Mouse (Mus musculus): ENCODE measurements around the gene Rpl9-ps1.

The Rpl9-ps1 gene

GRCm38 (mm10) chr11:83619037-83619436 is 26.4 kb downstream of the Rpl9-ps1 start:
- no peak for DNase-seq

- DNase-seq, result no peak
Measured at GRCm38 (mm10) chr11:83618238-83618637, 27.2 kb downstream of the Rpl9-ps1 start.

GRCm38 (mm10) chr11:83616586-83616985 is 28.8 kb downstream of the Rpl9-ps1 start:
- DNase-seq, result no peak

GRCm38 (mm10) chr11:83610900-83611299 is 34.5 kb downstream of the Rpl9-ps1 start:
- no peak for DNase-seq

GRCm38 (mm10) chr11:83606396-83606795 is 39.0 kb downstream of the Rpl9-ps1 start:
- DNase-seq, result no peak

- DNase-seq, result no peak
Measured at GRCm38 (mm10) chr11:83605535-83605934, 39.9 kb downstream of the Rpl9-ps1 start.

GRCm38 (mm10) chr11:83604698-83605097 is 40.7 kb downstream of the Rpl9-ps1 start:
- DNase-seq, result no peak

GRCm38 (mm10) chr11:83603399-83603798 is 42.0 kb downstream of the Rpl9-ps1 start:
- no peak for DNase-seq

- peak; percentile 15 for DNase-seq
Measured at GRCm38 (mm10) chr11:83600576-83600975, 44.8 kb downstream of the Rpl9-ps1 start.

- no peak for DNase-seq
Measured at GRCm38 (mm10) chr11:83598991-83599390, 46.4 kb downstream of the Rpl9-ps1 start.

- no peak for DNase-seq
Measured at GRCm38 (mm10) chr11:83598207-83598837, 47.1 kb downstream of the Rpl9-ps1 start.

GRCm38 (mm10) chr11:83597796-83598195 is 47.6 kb downstream of the Rpl9-ps1 start:
- no peak for DNase-seq

- no peak for DNase-seq
Measured at GRCm38 (mm10) chr11:83595669-83596455, 49.6 kb downstream of the Rpl9-ps1 start.

Data from lung, postnatal 14 days (tissue).